Mouse (Mus musculus): Measurements from ENCODE around the gene Sdc4. TPM values are rescaled to one million over a fixed set of nuclear protein-coding genes. Genes with fewer than 3 reads are reported as not detected.

The Sdc4 gene
- polyA plus RNA-seq, 1 experiment from 2014 or later = 12.6 TPM

DNA sequence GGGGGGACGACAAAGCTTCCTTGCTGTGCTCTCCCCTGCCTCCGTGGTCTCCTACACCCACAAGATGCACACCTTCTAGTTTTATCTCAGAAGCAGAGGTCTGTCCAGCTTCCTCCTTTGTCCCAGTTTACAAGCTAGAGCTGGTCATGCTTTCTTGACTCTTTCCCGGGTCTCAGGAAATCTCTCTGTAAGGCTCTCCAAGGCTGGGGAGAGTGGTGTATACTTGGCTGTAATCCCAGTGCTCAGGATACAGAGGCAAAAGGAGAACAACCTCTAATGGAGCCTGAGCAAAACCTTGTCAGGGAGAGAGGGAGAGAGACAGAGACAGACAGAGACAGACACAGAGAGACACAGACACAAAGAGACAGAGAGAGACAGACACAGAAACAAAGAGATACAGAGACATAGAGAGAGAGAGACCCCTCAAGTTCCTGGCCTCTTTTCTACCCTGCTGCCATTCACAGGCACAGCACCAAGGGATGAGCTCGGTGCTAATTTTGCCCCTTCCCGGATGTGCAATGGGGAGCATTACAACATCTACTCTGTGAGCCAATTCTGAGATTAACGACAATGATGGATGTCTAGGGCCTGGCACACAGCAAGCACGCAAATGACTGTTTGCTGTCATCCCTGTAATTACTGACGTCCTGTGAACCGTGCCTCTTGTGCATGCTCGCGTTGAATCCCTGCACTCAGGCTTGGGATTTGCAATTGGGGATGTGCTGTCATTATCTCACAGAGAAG lies 59.9 kb downstream of the Sdc4 start:
- peaks cover 13% of the 10 kb centered on the region for H3K4me1 ChIP-seq
- no peaks in the 10 kb centered on the region for H3K36me3 ChIP-seq (replicated peaks)
- H3K27me3 ChIP-seq = peaks cover 33% of the 10 kb centered on the region
- H3K27ac ChIP-seq = no peak overlapping the region
- ATAC-seq (ENCODE audit: low FRiP score) = no peak
- 76% methylated on average over 11 of the region's 11 CpGs for WGBS
- no peak overlapping the region for H3K9ac ChIP-seq
- no peak overlapping the region for H3K4me3 ChIP-seq (replicated peaks)
- H3K4me2 ChIP-seq = no peak overlapping the region
- no peaks in the 10 kb centered on the region for H3K9me3 ChIP-seq

DNA sequence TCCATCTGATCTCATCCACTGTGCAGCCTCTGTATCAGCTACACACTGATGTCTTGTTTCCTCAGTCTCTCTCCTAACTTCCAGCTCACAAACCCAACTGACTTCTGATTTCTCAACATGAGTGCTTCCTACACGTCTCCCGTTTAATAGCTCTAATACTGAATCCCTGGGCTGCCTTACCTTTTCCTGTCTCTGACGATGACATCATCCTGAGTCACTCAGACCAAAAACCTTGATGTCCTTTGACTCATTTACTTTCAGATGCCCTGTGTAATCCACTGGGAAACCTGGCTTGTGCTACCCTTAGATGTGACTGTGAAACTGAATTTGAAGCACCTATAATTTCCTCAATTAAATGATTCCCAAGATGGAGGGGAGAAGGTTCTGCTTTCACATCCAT lies 60.7 kb downstream of the Sdc4 start:
- Histone ChIP-seq H3K27me3 (peaks cover 25% of the 10 kb centered on the region), H3K9me3 (no peaks in the 10 kb centered on the region), H3K27ac (no peak overlapping the region), H3K4me3 (replicated peaks) (no peak overlapping the region), H3K9ac (no peak overlapping the region), H3K36me3 (replicated peaks) (no peaks in the 10 kb centered on the region), H3K4me1 (peaks cover 11% of the 10 kb centered on the region), H3K4me2 (no peak overlapping the region)
- ATAC-seq (ENCODE audit: low FRiP score) = no peak
- WGBS = 90% methylated on average over 3 of the region's 3 CpGs

DNA sequence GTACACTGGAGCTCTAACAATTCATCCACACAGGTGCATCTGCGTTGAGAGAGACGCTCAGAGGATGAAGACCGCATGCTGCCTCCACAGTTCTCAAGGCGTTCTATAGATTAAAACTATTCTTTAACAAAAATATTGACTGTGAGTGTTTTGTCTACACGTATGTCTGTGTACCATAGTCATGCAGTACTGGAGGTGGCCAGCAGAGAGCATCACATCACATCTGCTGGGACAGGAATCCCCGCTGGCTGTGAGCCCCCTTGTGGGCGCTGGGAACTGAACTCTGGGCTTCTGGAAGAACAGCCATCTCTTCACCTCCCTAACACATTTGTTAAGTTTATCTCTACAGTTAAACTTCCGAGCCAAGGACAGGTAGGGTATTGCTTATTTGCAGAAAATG lies 62.0 kb downstream of the Sdc4 start:
- no peak overlapping the region for H3K9ac ChIP-seq
- peaks cover 12% of the 10 kb centered on the region; the same call in 1 of the 2 replicates for H3K27me3 ChIP-seq
- no peaks in the 10 kb centered on the region for H3K9me3 ChIP-seq
- no peak overlapping the region for H3K27ac ChIP-seq
- no peak overlapping the region for H3K4me2 ChIP-seq
- ATAC-seq (ENCODE audit: low FRiP score) = no peak
- H3K36me3 ChIP-seq (replicated peaks) = no peaks in the 10 kb centered on the region
- H3K4me3 ChIP-seq (replicated peaks) = no peak overlapping the region
- peaks cover 11% of the 10 kb centered on the region for H3K4me1 ChIP-seq
- 79% methylated on average over 8 of the region's 8 CpGs for WGBS

DNA sequence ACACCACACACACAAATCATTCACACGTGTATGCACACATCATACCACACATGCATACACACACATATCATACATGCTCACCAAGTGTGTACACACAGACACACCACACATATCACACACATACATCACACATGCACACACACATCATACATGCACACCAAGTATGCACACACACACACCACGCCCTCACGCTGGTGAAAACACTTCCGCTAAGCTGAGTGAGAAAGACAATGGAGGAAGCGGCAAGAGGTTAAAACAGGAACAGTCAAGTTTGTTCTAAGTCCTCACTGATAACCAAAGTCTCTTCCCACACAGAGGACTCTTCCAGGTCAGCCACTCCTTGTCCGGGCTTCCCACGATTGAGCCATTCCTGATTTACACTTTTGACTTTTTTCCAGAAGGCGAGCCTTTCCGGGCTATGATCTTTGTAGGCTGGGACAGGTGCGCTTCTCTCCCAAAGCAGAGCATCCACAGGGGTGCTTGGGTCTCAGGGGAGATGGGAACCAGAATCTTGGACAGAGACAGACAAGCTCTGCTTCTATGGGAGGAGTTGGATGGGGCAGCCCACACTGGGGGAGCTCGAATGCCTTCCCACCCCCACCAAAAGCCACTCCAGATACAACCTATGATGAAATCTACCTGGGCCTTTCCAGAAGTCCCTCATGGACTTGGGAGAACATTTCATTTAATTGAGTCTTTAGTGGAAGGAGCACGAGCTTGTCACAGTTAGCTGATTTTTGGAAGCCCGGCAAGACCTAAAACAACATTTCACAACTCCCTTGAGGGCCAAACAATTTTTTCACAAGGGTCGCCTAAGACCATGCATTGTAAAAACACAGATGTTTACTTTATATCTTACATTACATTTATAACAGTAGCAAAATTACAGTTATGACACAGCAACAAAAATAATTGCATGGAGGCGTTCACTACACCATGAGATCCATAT lies 65.9 kb downstream of the Sdc4 start:
- ATAC-seq (ENCODE audit: low FRiP score) = no peak
- H3K9ac ChIP-seq = no peak overlapping the region
- H3K4me3 ChIP-seq (replicated peaks) = no peak overlapping the region
- H3K4me2 ChIP-seq = no peak overlapping the region
- no peak overlapping the region for H3K27ac ChIP-seq
- H3K4me1 ChIP-seq = no peaks in the 10 kb centered on the region
- no peaks in the 10 kb centered on the region for H3K27me3 ChIP-seq
- no peaks in the 10 kb centered on the region for H3K36me3 ChIP-seq (replicated peaks)
- WGBS = 91% methylated on average over 15 of the region's 15 CpGs
- H3K9me3 ChIP-seq = no peaks in the 10 kb centered on the region

Other genes starting within 250 kb of the Sdc4 start
- gene Wfdc15a, start 243.8 kb downstream of the Sdc4 start, polyA plus RNA-seq (2016; fragmentation: Nextera tagmentation; extraction: Ambion mirVana) = not detected in 2 replicates
- gene Wfdc15b, start 222.2 kb downstream of the Sdc4 start, polyA plus RNA-seq (2016; fragmentation: Nextera tagmentation; extraction: Ambion mirVana) = not detected in 2 replicates
- gene Svs2, start 205.4 kb downstream of the Sdc4 start, polyA plus RNA-seq (2016; fragmentation: Nextera tagmentation; extraction: Ambion mirVana) = not detected in 2 replicates
- gene Svs3b, start 187.2 kb downstream of the Sdc4 start, polyA plus RNA-seq (2016; fragmentation: Nextera tagmentation; extraction: Ambion mirVana) = not detected in 2 replicates
- not detected in 2 replicates for gene Svs4, start 165.4 kb downstream of the Sdc4 start, polyA plus RNA-seq (2016; fragmentation: Nextera tagmentation; extraction: Ambion mirVana)
- gene Svs3a, start 154.6 kb downstream of the Sdc4 start, polyA plus RNA-seq (2016; fragmentation: Nextera tagmentation; extraction: Ambion mirVana) = not detected in 2 replicates
- not detected in 2 replicates for gene Svs6, start 127.1 kb downstream of the Sdc4 start, polyA plus RNA-seq (2016; fragmentation: Nextera tagmentation; extraction: Ambion mirVana)
- not detected in 2 replicates for gene Svs5, start 111.1 kb downstream of the Sdc4 start, polyA plus RNA-seq (2016; fragmentation: Nextera tagmentation; extraction: Ambion mirVana)
- gene Slpi, start 54.8 kb downstream of the Sdc4 start, polyA plus RNA-seq (2016; fragmentation: Nextera tagmentation; extraction: Ambion mirVana) = 0.41 TPM in 1 of 2 replicates, not detected in the other
- 0.08 and 0.09 TPM in 2 replicates for gene Rbpjl, start 40.7 kb downstream of the Sdc4 start, polyA plus RNA-seq (2016; fragmentation: Nextera tagmentation; extraction: Ambion mirVana)
- 3.3 and 4.0 TPM in 2 replicates for gene Matn4, start 38.7 kb downstream of the Sdc4 start, polyA plus RNA-seq (2016; fragmentation: Nextera tagmentation; extraction: Ambion mirVana)
- 60.5 and 67.4 TPM in 2 replicates for gene Sys1, start 13.1 kb upstream of the Sdc4 start, polyA plus RNA-seq (2016; fragmentation: Nextera tagmentation; extraction: Ambion mirVana)
- 4.7 and 6.2 TPM in 2 replicates for gene Gm20458, start 17.1 kb upstream of the Sdc4 start, polyA plus RNA-seq (2016; fragmentation: Nextera tagmentation; extraction: Ambion mirVana)
- not detected in 2 replicates for gene Trp53tg5, start 29.8 kb upstream of the Sdc4 start, polyA plus RNA-seq (2016; fragmentation: Nextera tagmentation; extraction: Ambion mirVana)
- 4.6 and 4.7 TPM in 2 replicates for gene Dbndd2, start 42.2 kb upstream of the Sdc4 start, polyA plus RNA-seq (2016; fragmentation: Nextera tagmentation; extraction: Ambion mirVana)
- 43.3 and 45.2 TPM in 2 replicates for gene Pigt, start 53.6 kb upstream of the Sdc4 start, polyA plus RNA-seq (2016; fragmentation: Nextera tagmentation; extraction: Ambion mirVana)
- 29.9 and 34.5 TPM in 2 replicates for gene Wfdc2, start 118.5 kb upstream of the Sdc4 start, polyA plus RNA-seq (2016; fragmentation: Nextera tagmentation; extraction: Ambion mirVana)
- gene Spint3, start 129.6 kb upstream of the Sdc4 start, polyA plus RNA-seq (2016; fragmentation: Nextera tagmentation; extraction: Ambion mirVana) = not detected in 2 replicates
- not detected in 2 replicates for gene Wfdc6a, start 141.6 kb upstream of the Sdc4 start, polyA plus RNA-seq (2016; fragmentation: Nextera tagmentation; extraction: Ambion mirVana)
- gene Eppin, start 149.7 kb upstream of the Sdc4 start, polyA plus RNA-seq (2016; fragmentation: Nextera tagmentation; extraction: Ambion mirVana) = not detected in 2 replicates
- not detected in 2 replicates for gene Wfdc6b, start 169.6 kb upstream of the Sdc4 start, polyA plus RNA-seq (2016; fragmentation: Nextera tagmentation; extraction: Ambion mirVana)
- not detected in 2 replicates for gene Wfdc8, start 169.7 kb upstream of the Sdc4 start, polyA plus RNA-seq (2016; fragmentation: Nextera tagmentation; extraction: Ambion mirVana)
- not detected in 2 replicates for gene Wfdc16, start 194.9 kb upstream of the Sdc4 start, polyA plus RNA-seq (2016; fragmentation: Nextera tagmentation; extraction: Ambion mirVana)
- gene Wfdc10, start 212.2 kb upstream of the Sdc4 start, polyA plus RNA-seq (2016; fragmentation: Nextera tagmentation; extraction: Ambion mirVana) = not detected in 2 replicates
- not detected in 2 replicates for gene Wfdc9, start 212.7 kb upstream of the Sdc4 start, polyA plus RNA-seq (2016; fragmentation: Nextera tagmentation; extraction: Ambion mirVana)
- gene Wfdc11, start 230.2 kb upstream of the Sdc4 start, polyA plus RNA-seq (2016; fragmentation: Nextera tagmentation; extraction: Ambion mirVana) = not detected in 2 replicates
- not detected in 2 replicates for gene Wfdc13, start 241.2 kb upstream of the Sdc4 start, polyA plus RNA-seq (2016; fragmentation: Nextera tagmentation; extraction: Ambion mirVana)